Mouse (Mus musculus): Measurements from ENCODE around the gene Sirt4. TPM values are rescaled to one million over a fixed set of nuclear protein-coding genes. Genes with fewer than 3 reads are reported as not detected.

Sirt4 gene
- polyA plus RNA-seq, 1 experiment from 2014 or later: 6.4 TPM

GRCm38 (mm10) chr5:115512375-115512774 is 27.9 kb upstream of the Sirt4 start:
- TF ChIP-seq CTCF (IDR thresholded peaks at IDR 0.05; ENCODE audit: low read depth): no peak
- Histone ChIP-seq H3K4me1 (replicated peaks; ENCODE audit: control insufficient read depth, insufficient read depth, low read length) (peaks cover 8% of the 10 kb centered on the region), H3K9me3 (ENCODE audit: control insufficient read depth) (no peaks in the 10 kb centered on the region), H3K27me3 (replicated peaks; ENCODE audit: control insufficient read depth, insufficient read depth, low read length) (no peaks in the 10 kb centered on the region), H3K9ac (ENCODE audit: low read depth, low read length) (no peak overlapping the region), H3K4me3 (ENCODE audit: low read depth, low read length) (no peak overlapping the region), H3K4me2 (replicated peaks; ENCODE audit: low read depth) (no peak overlapping the region), H3K36me3 (ENCODE audit: control insufficient read depth, insufficient read depth) (0 out of 2 replicates have a peak, but pooled peaks cover 19% of the 10 kb centered on the region), H3K27ac (ENCODE audit: low read depth, low read length) (no peak overlapping the region)
- 92% methylated on average over 7 of the region's 7 CpGs for WGBS
- ATAC-seq: no peak

GRCm38 (mm10) chr5:115509790-115510689 is 25.5 kb upstream of the Sirt4 start:
- Histone ChIP-seq H3K4me3 (ENCODE audit: low read depth, low read length) (peak overlapping the region; percentile 95), H3K27me3 (replicated peaks; ENCODE audit: control insufficient read depth, insufficient read depth, low read length) (no peaks in the 10 kb centered on the region), H3K4me1 (replicated peaks; ENCODE audit: control insufficient read depth, insufficient read depth, low read length) (peaks cover 9% of the 10 kb centered on the region), H3K9me3 (ENCODE audit: control insufficient read depth) (no peaks in the 10 kb centered on the region), H3K36me3 (ENCODE audit: control insufficient read depth, insufficient read depth) (0 out of 2 replicates have a peak, but pooled peaks cover 7% of the 10 kb centered on the region), H3K27ac (ENCODE audit: low read depth, low read length) (0 out of 2 replicates have a peak overlapping the region, but pooled peaks have one; percentile 37), H3K9ac (ENCODE audit: low read depth, low read length) (0 out of 2 replicates have a peak overlapping the region, but pooled peaks have one; percentile 31), H3K4me2 (replicated peaks; ENCODE audit: low read depth) (peak overlapping the region; percentile 90)
- no peak for TF ChIP-seq CTCF (IDR thresholded peaks at IDR 0.05; ENCODE audit: low read depth)
- no peak for ATAC-seq
- WGBS: 80% methylated on average over 15 of the region's 15 CpGs

- 40% methylated on average over 15 of the region's 15 CpGs for WGBS
- Histone ChIP-seq H3K9me3 (ENCODE audit: control insufficient read depth) (no peaks in the 10 kb centered on the region), H3K4me2 (replicated peaks; ENCODE audit: low read depth) (peak overlapping the region; percentile 90), H3K4me1 (replicated peaks; ENCODE audit: control insufficient read depth, insufficient read depth, low read length) (peaks cover 9% of the 10 kb centered on the region), H3K27ac (ENCODE audit: low read depth, low read length) (peak overlapping the region; percentile 37; the same call in 1 of the 2 replicates), H3K36me3 (ENCODE audit: control insufficient read depth, insufficient read depth) (0 out of 2 replicates have a peak, but pooled peaks cover 7% of the 10 kb centered on the region), H3K9ac (ENCODE audit: low read depth, low read length) (0 out of 2 replicates have a peak overlapping the region, but pooled peaks have one; percentile 19), H3K27me3 (replicated peaks; ENCODE audit: control insufficient read depth, insufficient read depth, low read length) (no peaks in the 10 kb centered on the region), H3K4me3 (ENCODE audit: low read depth, low read length) (peak overlapping the region; percentile 95)
- no peak for ATAC-seq
- TF ChIP-seq CTCF (IDR thresholded peaks at IDR 0.05; ENCODE audit: low read depth): no peak
Observed at GRCm38 (mm10) chr5:115509321-115509761, 24.8 kb upstream of the Sirt4 start.

DNA sequence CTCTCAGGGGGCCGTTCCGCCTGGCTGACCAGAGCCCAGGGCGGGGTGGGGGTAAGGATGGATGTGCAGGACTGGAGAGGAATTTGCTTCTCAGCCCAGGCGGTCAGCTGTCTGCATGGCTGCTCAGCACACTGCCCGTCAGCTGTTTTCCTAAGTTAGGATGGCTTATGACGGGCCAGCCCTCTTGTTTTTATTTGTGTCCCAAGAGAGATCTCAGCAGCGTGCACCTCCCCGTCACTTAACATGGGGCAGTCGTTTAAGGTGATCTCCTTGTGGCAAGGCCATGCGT is 24.3 kb upstream of the Sirt4 start:
- peak overlapping the region; percentile 95 for H3K4me3 ChIP-seq (ENCODE audit: low read depth, low read length)
- H3K4me2 ChIP-seq (replicated peaks; ENCODE audit: low read depth): peak overlapping the region; percentile 90
- no peak for ATAC-seq
- peak overlapping the region; percentile 57; the same call in 1 of the 2 replicates for H3K27ac ChIP-seq (ENCODE audit: low read depth, low read length)
- H3K27me3 ChIP-seq (replicated peaks; ENCODE audit: control insufficient read depth, insufficient read depth, low read length): no peaks in the 10 kb centered on the region
- WGBS: 52% methylated on average over 10 of the region's 10 CpGs
- H3K36me3 ChIP-seq (ENCODE audit: control insufficient read depth, insufficient read depth): 0 out of 2 replicates have a peak, but pooled peaks cover 7% of the 10 kb centered on the region
- peaks cover 9% of the 10 kb centered on the region for H3K4me1 ChIP-seq (replicated peaks; ENCODE audit: control insufficient read depth, insufficient read depth, low read length)
- H3K9ac ChIP-seq (ENCODE audit: low read depth, low read length): no peak overlapping the region; the same call in 1 of the 2 replicates
- H3K9me3 ChIP-seq (ENCODE audit: control insufficient read depth): no peaks in the 10 kb centered on the region
- TF ChIP-seq CTCF (IDR thresholded peaks at IDR 0.05; ENCODE audit: low read depth): no peak

DNA sequence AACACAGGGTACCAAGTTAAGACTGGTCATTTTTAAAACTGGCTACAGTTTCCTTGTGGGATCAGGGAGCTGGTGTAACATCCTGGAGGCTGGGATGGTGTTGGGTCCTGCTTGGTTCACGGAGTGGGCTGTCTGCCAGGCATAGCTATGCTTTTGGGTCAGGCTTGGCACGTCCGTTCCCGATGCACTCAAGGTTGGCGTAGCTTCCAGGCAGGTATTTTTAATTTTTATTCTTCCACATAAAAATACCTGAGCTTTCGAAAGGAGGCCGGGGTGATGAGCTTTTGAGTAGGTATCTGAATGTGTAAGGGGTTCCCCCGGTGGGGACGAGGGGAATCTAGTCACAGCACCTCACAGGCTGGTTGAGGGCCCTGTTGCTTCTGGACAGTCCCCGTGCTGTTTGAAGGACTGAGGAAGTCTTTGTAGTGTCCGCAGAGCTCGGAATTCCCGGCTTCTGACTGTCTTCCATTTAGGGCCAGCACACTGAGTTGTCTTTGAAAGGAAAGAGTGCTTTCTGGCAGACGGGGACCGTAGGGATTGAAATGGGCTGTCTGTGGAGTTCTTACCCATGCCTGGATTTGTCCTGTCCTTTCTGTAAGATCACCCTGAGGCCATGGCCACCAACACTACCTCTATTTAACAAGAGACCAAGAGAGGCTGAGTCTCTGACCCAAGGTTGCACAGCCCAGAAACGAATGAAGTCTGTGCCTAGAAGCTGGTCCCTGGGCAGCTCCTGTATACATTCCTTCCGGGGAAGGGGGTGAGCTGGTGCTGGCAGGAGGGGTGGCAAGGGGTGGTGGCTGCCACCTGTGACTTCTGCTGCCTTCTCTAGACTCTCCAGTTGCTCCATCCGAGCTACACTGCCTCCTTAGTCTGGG is 23.7 kb upstream of the Sirt4 start:
- no peaks in the 10 kb centered on the region for H3K27me3 ChIP-seq (replicated peaks; ENCODE audit: control insufficient read depth, insufficient read depth, low read length)
- TF ChIP-seq CTCF (IDR thresholded peaks at IDR 0.05; ENCODE audit: low read depth): no peak
- H3K36me3 ChIP-seq (ENCODE audit: control insufficient read depth, insufficient read depth): 0 out of 2 replicates have a peak, but pooled peaks cover 2% of the 10 kb centered on the region
- H3K9me3 ChIP-seq (ENCODE audit: control insufficient read depth): no peaks in the 10 kb centered on the region
- H3K4me2 ChIP-seq (replicated peaks; ENCODE audit: low read depth): peak overlapping the region; percentile 90
- no peak for ATAC-seq
- peak overlapping the region; percentile 88 for H3K9ac ChIP-seq (ENCODE audit: low read depth, low read length)
- peak overlapping the region; percentile 95 for H3K4me3 ChIP-seq (ENCODE audit: low read depth, low read length)
- H3K4me1 ChIP-seq (replicated peaks; ENCODE audit: control insufficient read depth, insufficient read depth, low read length): peaks cover 9% of the 10 kb centered on the region
- 49% methylated on average over 18 of the region's 18 CpGs for WGBS
- peak overlapping the region; percentile 75; the same call in 1 of the 2 replicates for H3K27ac ChIP-seq (ENCODE audit: low read depth, low read length)

Data from intestine, postnatal 0 days (tissue).